Mouse (Mus musculus) CH12.LX (cell line): ENCODE measurements around the gene Gm6096.

ENCODE experiments used
- CTCF ChIP-seq, 2 experiments: IDR thresholded peaks in 1 of 2; conservative IDR thresholded peaks in 1 of 2; 2 replicates each; pipeline ENCODE4 v1.5.1; 2011 to 2012; ENCODE audit warnings: low read depth in 2 of 2, low read length in 2 of 2, improper control_type of control experiment in 1 of 2, inconsistent platforms in 1 of 2, mild to moderate bottlenecking in 1 of 2, moderate library complexity in 1 of 2
- GABPA ChIP-seq: IDR thresholded peaks from 2 replicates; pipeline ENCODE4 v1.6.1; 2012; ENCODE audit warnings: low read depth, low read length, improper control_type of control experiment, inconsistent platforms; ENCODE audit not compliant: insufficient replicate concordance
- POLR2A ChIP-seq: IDR thresholded peaks from 2 replicates; pipeline ENCODE4 v1.6.1; 2011; ENCODE audit warnings: low read depth, mild to moderate bottlenecking, improper control_type of control experiment, low read length
- RAD21 ChIP-seq: IDR thresholded peaks from 2 replicates; pipeline ENCODE4 v1.6.1; 2011; ENCODE audit warnings: low read depth, mild to moderate bottlenecking, low read length, improper control_type of control experiment, moderate library complexity
- ZC3H11A ChIP-seq: IDR thresholded peaks from 2 replicates; pipeline ENCODE4 v1.6.1; 2012; ENCODE audit warnings: low read depth, mild to moderate bottlenecking, inconsistent platforms, low read length, improper control_type of control experiment

- TF ChIP-seq CTCF (conservative IDR thresholded peaks at IDR 0.05 in 1 of 2, IDR thresholded peaks at IDR 0.05 in 1 of 2; ENCODE audit: low read depth in 2 of 2, low read length in 2 of 2): no peak
- TF ChIP-seq POLR2A: no peak
- no peak for TF ChIP-seq GABPA
- TF ChIP-seq RAD21: no peak
- TF ChIP-seq ZC3H11A: no peak
Measured at GRCm38 (mm10) chr7:34221594-34222250, 29.1 kb upstream of the Gm6096 start.
